Mouse (Mus musculus) adrenal gland, postnatal 36 days (tissue): ENCODE measurements around the gene Taz. TPM values are rescaled to one million over a fixed set of nuclear protein-coding genes. Genes with fewer than 3 reads are reported as not detected.

Experiments used
- DNase-seq, 2 experiments: peaks; one replicate each; pipeline ENCODE4 v3.0.0; 2021; ENCODE audit warnings: mixed read lengths in 1 of 2
- microRNA-seq: library from miRNA; unstranded; fragments of <30 nt; microRNA quantifications from one replicate; pipeline ENCODE4 v1.2.0, GENCODE M21; 2021
- total RNA-seq, 2 experiments: library from RNA; stranded (reverse); gene quantifications; 2 replicates each; pipeline ENCODE4 v1.2.3; 2021

Gene Taz
- total RNA-seq, 2 experiments from 2014 or later = 64.7 to 87.2 TPM

- no peak for DNase-seq
Observed at GRCm38 (mm10) chrX:74277916-74278315, 3.8 kb upstream of the Taz start.

- DNase-seq = no peak
Observed at GRCm38 (mm10) chrX:74281041-74281731, 526 bp upstream of the Taz start.

GRCm38 (mm10) chrX:74282395-74283091 is 831 bp downstream of the Taz start:
- DNase-seq = peak; percentile 85 to 90

GRCm38 (mm10) chrX:74283092-74283437 is 1.4 kb downstream of the Taz start:
- DNase-seq = no peak

GRCm38 (mm10) chrX:74293431-74293830 is 11.7 kb downstream of the Taz start:
- no peak for DNase-seq

- peak; percentile 92 to 93 for DNase-seq
Observed at GRCm38 (mm10) chrX:74296538-74297448, 15.1 kb downstream of the Taz start, which contains the start of gene Atp6ap1. Gene Atp6ap1, plus strand, starts transcription at chrX:74297097.

- DNase-seq = no peak
Observed at GRCm38 (mm10) chrX:74298348-74298747, 16.6 kb downstream of the Taz start.

GRCm38 (mm10) chrX:74299721-74300120 is 18.0 kb downstream of the Taz start:
- no peak for DNase-seq

- DNase-seq = peak; percentile 64 to 79
Observed at GRCm38 (mm10) chrX:74304867-74305700, 23.4 kb downstream of the Taz start, which contains the start of gene Gdi1. Gene Gdi1, plus strand, starts transcription at chrX:74304998.

GRCm38 (mm10) chrX:74312540-74313464 is 31.1 kb downstream of the Taz start, which contains the start of gene Fam50a:
Gene Fam50a, plus strand, starts transcription at chrX:74313033.
- peak; percentile 92 to 93 for DNase-seq

GRCm38 (mm10) chrX:74328725-74329161 is 47.0 kb downstream of the Taz start, which contains the start of gene Plxna3:
Gene Plxna3, plus strand, starts transcription at chrX:74329066.
- peak; percentile 75 to 82 for DNase-seq

- DNase-seq = no peak
Observed at GRCm38 (mm10) chrX:74329215-74329671, 47.5 kb downstream of the Taz start.

GRCm38 (mm10) chrX:74330166-74330930 is 48.6 kb downstream of the Taz start:
- DNase-seq = no peak

Small RNA genes within 50 kb of the gene (microRNA-seq; reads per million reads assigned to microRNA genes)
- not detected for gene Mir7091
- not detected for gene Mir7092

Other genes with a start within 250 kb of the Taz start
- gene Opn1mw, start 154.4 kb upstream of the Taz start, total RNA-seq = not detected
- 10 to 100 TPM; 35.1 to 38.4 TPM for gene Mecp2, start 146.5 kb upstream of the Taz start, total RNA-seq
- gene Tex28, start 114.1 kb upstream of the Taz start, total RNA-seq = not detected
- gene Tktl1, start 104.7 kb upstream of the Taz start, total RNA-seq = not detected
- gene Flna, start 32.1 kb upstream of the Taz start, total RNA-seq = 100 to 1,000 TPM; 129 to 211 TPM
- 100 to 1,000 TPM in 1 of 2 experiments, 10 to 100 TPM in 1; 53.0 to 121 TPM for gene Emd, start 27.2 kb upstream of the Taz start, total RNA-seq
- gene Rpl10, start 11.1 kb upstream of the Taz start, total RNA-seq = 100 to 1,000 TPM; 409 to 419 TPM
- gene Dnase1l1, start 425 bp downstream of the Taz start, total RNA-seq = 10 to 100 TPM in 1 of 2 experiments, 1 to 10 TPM in 1; 9.4 to 16.3 TPM
- gene Atp6ap1, start 15.2 kb downstream of the Taz start, total RNA-seq = 100 to 1,000 TPM; 235 to 239 TPM
- 100 to 1,000 TPM; 180 to 272 TPM for gene Gdi1, start 23.1 kb downstream of the Taz start, total RNA-seq
- gene Fam50a, start 31.1 kb downstream of the Taz start, total RNA-seq = 10 to 100 TPM; 63.3 to 78.7 TPM
- 10 to 100 TPM in 1 of 2 experiments, 1 to 10 TPM in 1; 6.0 to 13.1 TPM for gene Plxna3, start 47.2 kb downstream of the Taz start, total RNA-seq
- 10 to 100 TPM; 42.8 to 58.2 TPM for gene Lage3, start 71.7 kb downstream of the Taz start, total RNA-seq
- gene Ubl4a, start 91.3 kb downstream of the Taz start, total RNA-seq = 10 to 100 TPM; 59.6 to 72.6 TPM
- 10 to 100 TPM; 22.8 to 26.8 TPM for gene Slc10a3, start 91.4 kb downstream of the Taz start, total RNA-seq
- 10 to 100 TPM; 28.6 TPM for gene Fam3a, start 111.4 kb downstream of the Taz start, total RNA-seq
- gene Ikbkg, start 111.4 kb downstream of the Taz start, total RNA-seq = 100 to 1,000 TPM in 1 of 2 experiments, 10 to 100 TPM in 1; 71.2 to 110 TPM
- 100 to 1,000 TPM; 172 to 176 TPM for gene G6pdx, start 147.3 kb downstream of the Taz start, total RNA-seq
- not detected for gene Gm6880, start 199.5 kb downstream of the Taz start, total RNA-seq